8 mouse cellular contexts compared by ENCODE assay signal in genomic region chr4:138326077-138326695, GRCm38 (mm10). TPM values are rescaled to one million over a fixed set of nuclear protein-coding genes. Genes with fewer than 3 reads are reported as not detected.
A peak's percentile ranks its signal among the peaks of the same experiment; 100 is the strongest.
DNase-seq lines count a peak whose midpoint lies in the region; ATAC-seq and TF ChIP-seq lines count a peak whose summit lies in the region.

Gene Pink1, minus strand, starts transcription at chr4:138326307.

- H3K27ac ChIP-seq in lung, embryonic 15.5 days, result peak within 1 kb of the TSS; percentile 99
- H3K27ac ChIP-seq in olfactory bulb, adult 2 months (ENCODE audit: insufficient read depth, low read depth, low read length), result peak within 1 kb of the TSS; percentile 94

- DNase-seq in MN1 (ENCODE audit: low spot score), result peak; percentile 91
- DNase-seq in cerebellum, adult 8-10 months, result peak; percentile 94
- DNase-seq in layer of hippocampus, adult 9-10 months (ENCODE audit: low spot score), result peak; percentile 92
- peak; percentile 79 to 81 for DNase-seq in thymus, adult 18-20 months

- H3K36me3 ChIP-seq in lung, embryonic 15.5 days, result no peaks in the 10 kb centered on the region

- H3K4me1 ChIP-seq in lung, embryonic 15.5 days, result peaks cover 13% of the 10 kb centered on the region
- H3K4me1 ChIP-seq in olfactory bulb, adult 2 months (ENCODE audit: control insufficient read depth, insufficient read depth, low read length), result peaks cover 17% of the 10 kb centered on the region

- peak; percentile 32 for TF ChIP-seq POLR2A in olfactory bulb, adult 2 months (IDR thresholded peaks at IDR 0.05; ENCODE audit: insufficient read depth, low read depth, low read length)

- no peaks in the 10 kb centered on the region for H3K9me3 ChIP-seq in lung, embryonic 15.5 days

- TF ChIP-seq CTCF in olfactory bulb, adult 2 months (IDR thresholded peaks at IDR 0.05; ENCODE audit: insufficient read depth, low read depth, low read length), result peak; percentile 89

- peak within 1 kb of the TSS; percentile 97 for H3K4me3 ChIP-seq in lung, embryonic 15.5 days
- peak within 1 kb of the TSS; percentile 97 for H3K4me3 ChIP-seq in olfactory bulb, adult 2 months (ENCODE audit: insufficient read depth, low read depth, low read length)

- ATAC-seq in frontal cortex, adult (ENCODE audit: low TSS enrichment), result peak; percentile 65
- ATAC-seq in hematopoietic stem cell, adult 5-6 weeks (replicated peaks in 1 of 2; ENCODE audit: insufficient read depth in 1 of 2, low FRiP score in 2 of 2, low TSS enrichment in 1 of 2, low read depth in 1 of 2, poor library complexity in 2 of 2, severe bottlenecking in 2 of 2), result peak; percentile 72 to 84; a peak in 3 of 4 replicates
- ATAC-seq in lung, embryonic 15.5 days (ENCODE audit: borderline replicate concordance, extremely low read depth, low FRiP score, low TSS enrichment), result peak; percentile 77

- H3K9ac ChIP-seq in lung, embryonic 15.5 days, result peak within 1 kb of the TSS; percentile 79

- H3K27me3 ChIP-seq in lung, embryonic 15.5 days, result peaks cover 13% of the 10 kb centered on the region

- 3% methylated on average over 41 of the region's 41 CpGs for WGBS in lung, embryonic 15.5 days
- WGBS in olfactory bulb, adult 2 months, result 3% methylated on average over 41 of the region's 41 CpGs

- H3K4me2 ChIP-seq in lung, embryonic 15.5 days, result peak within 1 kb of the TSS; percentile 75

RNA-seq across cellular contexts. Expression of gene Pink1, which starts in this region (rescaled TPM):
- 50.6 and 67.5 TPM in 2 replicates for total RNA-seq in hematopoietic stem cell, adult 5-6 weeks (2017)
- polyA plus RNA-seq in lung, embryonic 15.5 days (2015; fragmentation: Nextera tagmentation; extraction: Ambion mirVana), result 46.0 and 47.0 TPM in 2 replicates
- polyA plus RNA-seq in olfactory bulb, adult 2 months (2012; ENCODE audit: insufficient read depth, insufficient read length, low replicate concordance, missing spikeins), result not detected in 2 replicates

Comparison
In these comparisons a context has a peak if more than half of its experiments do, and no peak if none do; other contexts are left out.
1. Peak in every context shown above with its lines: DNase-seq, ATAC-seq, H3K4me3 ChIP-seq and H3K27ac ChIP-seq.